Mouse (Mus musculus) ovary, adult 10 weeks (tissue): ENCODE data around the gene Gpn1. TPM values are rescaled to one million over a fixed set of nuclear protein-coding genes. Genes with fewer than 3 reads are reported as not detected.

Experiments
- polyA plus RNA-seq: library from polyadenylated mRNA; stranded (reverse); fragments of 350-450 nt; fragmentation: Illumina TruSeq; extraction: RNeasy Lipid Tissue Mini Kit (QIAGEN cat#74804); gene quantifications from one replicate; pipeline ENCODE4 v1.2.3, GENCODE M21; 2014

Gene Gpn1
- 30.6 TPM for polyA plus RNA-seq

GRCm38 (mm10) chr5:31494513-31495297 is at the start of gene Gpn1:
Gene Gpn1, plus strand, starts transcription at chr5:31494741.

DNA sequence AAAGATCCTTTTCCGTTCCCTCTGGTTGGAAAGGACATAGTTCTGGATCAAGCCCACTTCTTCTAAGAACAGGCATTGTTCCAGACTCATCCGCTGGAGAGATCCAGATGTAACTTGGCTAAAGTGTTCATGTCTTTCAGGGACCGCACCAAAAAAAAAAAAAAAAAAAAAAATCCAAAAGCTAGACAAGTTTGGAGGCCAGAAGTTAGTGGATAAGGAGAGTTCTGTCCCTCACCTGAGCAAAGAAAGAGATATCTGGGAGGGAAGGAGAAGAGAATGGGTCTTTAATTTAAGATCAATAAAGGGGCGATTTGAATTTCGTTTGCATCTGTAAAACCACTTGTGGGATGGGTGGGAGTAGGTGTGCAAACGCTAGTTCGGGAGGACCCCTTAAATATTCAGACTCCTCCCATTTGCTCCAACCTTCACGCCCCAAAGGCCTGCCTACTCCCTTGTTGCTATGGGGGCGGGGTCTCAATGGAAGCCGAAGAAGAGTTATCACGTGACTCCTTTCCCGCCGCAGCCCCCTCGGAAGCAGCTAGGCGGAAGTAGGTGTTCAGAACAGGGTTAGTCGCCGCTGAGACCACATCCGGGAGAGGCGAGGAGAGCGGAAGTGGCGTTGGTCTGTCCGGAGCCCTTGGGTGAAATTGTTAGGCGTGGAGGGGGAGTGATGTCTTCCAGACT is 42.5 kb upstream of the Gpn1 start, which contains the start of gene Zfp512:
Gene Zfp512 (plus strand): TSS at position 554 of the 684 bp plus-strand sequence.

DNA sequence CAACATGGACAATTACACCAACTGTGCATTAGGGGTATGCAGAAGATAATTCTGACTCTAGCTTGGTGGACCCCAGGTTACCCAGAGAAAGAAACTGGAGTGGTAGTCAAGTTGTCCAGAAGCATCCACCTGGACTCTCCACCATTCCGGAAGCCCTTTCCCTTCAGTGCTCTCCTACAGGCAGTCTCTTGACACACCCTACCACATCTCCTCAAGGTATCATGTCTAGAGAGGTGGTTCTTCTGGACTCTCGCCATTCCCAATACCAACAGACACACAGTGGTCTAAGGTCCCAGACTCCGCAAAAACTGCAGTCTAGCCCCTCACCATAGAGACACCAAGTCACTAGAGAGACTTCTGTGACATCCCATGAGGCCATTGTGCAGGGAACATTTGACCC is 9.1 kb upstream of the Gpn1 start, which contains the start of gene 4930548H24Rik:
Gene 4930548H24Rik (plus strand): TSS at position 301 of the 400 bp plus-strand sequence.

GRCm38 (mm10) chr5:31526354-31527116 is 32.0 kb downstream of the Gpn1 start, which contains the start of gene Slc4a1ap:
Gene Slc4a1ap, plus strand, starts transcription at chr5:31526995.

DNA sequence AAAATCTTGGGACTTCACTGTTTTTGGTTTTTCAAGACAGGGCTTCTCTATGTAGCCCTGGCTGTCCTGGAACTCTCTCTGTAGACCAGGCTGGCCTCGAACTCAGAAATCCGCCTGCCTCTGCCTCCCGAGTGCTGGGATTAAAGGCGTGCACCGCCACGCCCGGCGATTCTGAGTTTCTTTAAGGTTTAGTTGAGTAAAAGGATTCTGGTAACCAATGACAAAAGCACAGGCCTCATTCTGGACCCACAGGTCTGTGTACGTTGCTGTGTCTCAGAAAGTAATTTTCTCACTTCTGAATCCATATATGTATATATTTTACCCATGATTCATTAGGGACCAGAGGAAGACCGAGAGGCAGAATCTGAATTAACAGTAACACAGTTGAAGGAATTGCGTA is 33.2 kb downstream of the Gpn1 start, which contains the start of gene Supt7l:
Gene Supt7l (minus strand): TSS at position 101 of the 400 bp plus-strand sequence.

Other genes starting within 250 kb of the Gpn1 start
- not detected for gene Krtcap3, start 243.1 kb upstream of the Gpn1 start, polyA plus RNA-seq
- gene Ift172, start 203.6 kb upstream of the Gpn1 start, polyA plus RNA-seq = 18.2 TPM
- 9.6 TPM for gene Fndc4, start 198.7 kb upstream of the Gpn1 start, polyA plus RNA-seq
- 0.43 TPM for gene Gckr, start 197.3 kb upstream of the Gpn1 start, polyA plus RNA-seq
- gene Zfp512, start 42.3 kb upstream of the Gpn1 start, polyA plus RNA-seq = 44.2 TPM
- gene 4930548H24Rik, start 9.0 kb upstream of the Gpn1 start, polyA plus RNA-seq = not detected
- 66.3 TPM for gene Slc4a1ap, start 32.3 kb downstream of the Gpn1 start, polyA plus RNA-seq
- 17.3 TPM for gene Supt7l, start 33.1 kb downstream of the Gpn1 start, polyA plus RNA-seq
- gene Mrpl33, start 102.2 kb downstream of the Gpn1 start, polyA plus RNA-seq = 80.5 TPM
- 2.2 TPM for gene Rbks, start 202.9 kb downstream of the Gpn1 start, polyA plus RNA-seq
- 138 TPM for gene Babam2, start 202.9 kb downstream of the Gpn1 start, polyA plus RNA-seq